Mouse (Mus musculus) layer of hippocampus, postnatal 14 days (tissue): ENCODE results near the gene 2810006K23Rik. TPM values are rescaled to one million over a fixed set of nuclear protein-coding genes. Genes with fewer than 3 reads are reported as not detected.
A peak's percentile ranks its signal among the peaks of the same experiment; 100 is the strongest.
"Not testable (repeated sequence)": the region's sequence is repeated elsewhere in the genome, so short reads cannot be mapped to it uniquely, and the experiment has no call there.

ENCODE experiments used
- DNase-seq, 2 experiments: peaks; one replicate each; pipeline ENCODE4 v3.0.0; 2021 to 2022; ENCODE audit warnings: low spot score in 2 of 2, mixed read lengths in 1 of 2
- long read RNA-seq, 2 experiments: library from polyadenylated mRNA; stranded (forward); transcript quantifications; one replicate each; pipeline ENCODE4 v2.0.0; 2021
- total RNA-seq, 2 experiments: library from RNA; stranded (reverse); gene quantifications; 2 replicates each; pipeline ENCODE4 v1.2.3; 2021

Gene 2810006K23Rik
- total RNA-seq = 10 to 100 TPM; 13.8 to 15.8 TPM
- long read RNA-seq, experiment 1, partial matches to known transcripts = 0 of 7 reads
- long read RNA-seq, experiment 1, other reads (novel, unspliced or antisense) = 2 of 7 reads
- long read RNA-seq, experiment 2, transcript 2810006K23Rik-201 (3 exons, 1,677 nt) = major isoform, 9 of 13 reads
- long read RNA-seq, experiment 2, partial matches to known transcripts = 0 of 13 reads
- long read RNA-seq, experiment 2, other reads (novel, unspliced or antisense) = 3 of 13 reads

- DNase-seq = peak; percentile 100
These were observed at the start of gene 2810006K23Rik, which contains the start of gene Mphosph9 for GRCm38 (mm10) chr5:124327510-124328364. 2810006K23Rik (plus strand) TSS chr5:124328089. Mphosph9 (minus strand) TSS chr5:124327972.

GRCm38 (mm10) chr5:124282854-124283253, 45.0 kb upstream of the 2810006K23Rik start:
- no peak for DNase-seq

- no peak for DNase-seq
These were observed 43.6 kb upstream of the 2810006K23Rik start for GRCm38 (mm10) chr5:124284330-124284729.

GRCm38 (mm10) chr5:124287616-124288247, 40.2 kb upstream of the 2810006K23Rik start:
- no peak for DNase-seq

GRCm38 (mm10) chr5:124290216-124290615, 37.7 kb upstream of the 2810006K23Rik start:
- DNase-seq = no peak

GRCm38 (mm10) chr5:124293967-124294366, 33.9 kb upstream of the 2810006K23Rik start:
- no peak for DNase-seq

- DNase-seq = no peak
These were observed 31.4 kb upstream of the 2810006K23Rik start for GRCm38 (mm10) chr5:124296475-124296874.

- not testable (repeated sequence) for DNase-seq
These were observed 28.6 kb upstream of the 2810006K23Rik start for GRCm38 (mm10) chr5:124299307-124299706.

- DNase-seq = no peak
These were observed 27.8 kb upstream of the 2810006K23Rik start for GRCm38 (mm10) chr5:124300132-124300531.

GRCm38 (mm10) chr5:124302853-124303252, 25.0 kb upstream of the 2810006K23Rik start:
- not testable (repeated sequence) for DNase-seq

- DNase-seq = no peak
These were observed 18.7 kb upstream of the 2810006K23Rik start for GRCm38 (mm10) chr5:124309155-124309554.

- no peak for DNase-seq
These were observed 17.8 kb upstream of the 2810006K23Rik start for GRCm38 (mm10) chr5:124310091-124310490.

- no peak for DNase-seq
These were observed 12.4 kb upstream of the 2810006K23Rik start for GRCm38 (mm10) chr5:124315498-124315897.

- DNase-seq = no peak
These were observed 11.9 kb upstream of the 2810006K23Rik start for GRCm38 (mm10) chr5:124315941-124316340.

GRCm38 (mm10) chr5:124317648-124318047, 10.2 kb upstream of the 2810006K23Rik start:
- no peak for DNase-seq

GRCm38 (mm10) chr5:124326829-124327228, 1.1 kb upstream of the 2810006K23Rik start:
- no peak for DNase-seq

- DNase-seq = no peak
These were observed 2.2 kb downstream of the 2810006K23Rik start for GRCm38 (mm10) chr5:124330086-124330485.

- DNase-seq = peak; percentile 70 to 88
These were observed 6.5 kb downstream of the 2810006K23Rik start for GRCm38 (mm10) chr5:124334392-124334791.

GRCm38 (mm10) chr5:124337103-124337502, 9.2 kb downstream of the 2810006K23Rik start:
- DNase-seq = no peak

- DNase-seq = peak; percentile 58 to 77
These were observed 10.0 kb downstream of the 2810006K23Rik start for GRCm38 (mm10) chr5:124337909-124338308.

- DNase-seq = no peak
These were observed 10.9 kb downstream of the 2810006K23Rik start for GRCm38 (mm10) chr5:124338791-124339190.
